Mouse (Mus musculus) ES-Bruce4 (cell line): ENCODE data around the gene Ugt2b5. TPM values are rescaled to one million over a fixed set of nuclear protein-coding genes. Genes with fewer than 3 reads are reported as not detected.
"Not testable (repeated sequence)": the region's sequence is repeated elsewhere in the genome, so short reads cannot be mapped to it uniquely, and the experiment has no call there.

Experiments
- H3K27ac ChIP-seq: 2 replicates; pipeline ENCODE4 v1.5.1; 2012; ENCODE audit warnings: low read length, inconsistent platforms; ENCODE audit not compliant: insufficient read depth
- H3K27me3 ChIP-seq: 2 replicates; pipeline ENCODE4 v1.6.1; 2012; ENCODE audit warnings: mild to moderate bottlenecking, low read length, inconsistent platforms; ENCODE audit not compliant: control insufficient read depth, poor library complexity, insufficient read depth, severe bottlenecking
- H3K36me3 ChIP-seq: 2 replicates; pipeline ENCODE4 v1.6.1; 2012; ENCODE audit warnings: inconsistent platforms, mild to moderate bottlenecking, low read length, moderate library complexity; ENCODE audit not compliant: control insufficient read depth, poor library complexity, insufficient read depth, severe bottlenecking
- H3K4me1 ChIP-seq: one replicate; pipeline ENCODE4 v1.8.1; 2011; ENCODE audit warnings: low read length; ENCODE audit not compliant: control insufficient read depth, insufficient read depth
- H3K4me3 ChIP-seq: 2 replicates; pipeline ENCODE4 v1.5.1; 2011; ENCODE audit warnings: low read depth, mild to moderate bottlenecking, low read length
- H3K9ac ChIP-seq: 2 replicates; pipeline ENCODE4 v1.6.1; 2012; ENCODE audit warnings: low read depth, mild to moderate bottlenecking, inconsistent platforms; ENCODE audit not compliant: poor library complexity, severe bottlenecking
- H3K9me3 ChIP-seq: replicated peaks from 2 replicates; pipeline ENCODE4 v1.6.1; 2012; ENCODE audit warnings: mild to moderate bottlenecking, low read length, inconsistent platforms; ENCODE audit not compliant: control insufficient read depth, poor library complexity, insufficient read depth, severe bottlenecking
- CTCF ChIP-seq: IDR thresholded peaks from one replicate; pipeline ENCODE4 v1.8.1; 2011; ENCODE audit warnings: low read depth, low read length
- EP300 ChIP-seq: IDR thresholded peaks from 2 replicates; pipeline ENCODE4 v1.6.1; 2011; ENCODE audit warnings: low read depth, low read length; ENCODE audit not compliant: insufficient read depth
- POLR2A ChIP-seq: IDR thresholded peaks from one replicate; pipeline ENCODE4 v1.8.1; 2011; ENCODE audit warnings: low read length; ENCODE audit not compliant: insufficient read depth
- polyA plus RNA-seq: library from polyadenylated mRNA; stranded (reverse); fragments of >200 nt; gene quantifications from 2 replicates; pipeline ENCODE4 v1.2.4, GENCODE M21; 2011; ENCODE audit warnings: low read depth; ENCODE audit not compliant: missing spikeins, insufficient read depth, insufficient read length

Ugt2b5 gene
- polyA plus RNA-seq, result not detected in 2 replicates

- not testable (repeated sequence) for H3K9me3 ChIP-seq, H3K36me3 ChIP-seq, H3K27ac ChIP-seq, H3K4me3 ChIP-seq, H3K4me1 ChIP-seq, H3K9ac ChIP-seq, H3K27me3 ChIP-seq
These were observed at the start of gene Ugt2b5 for GRCm38 (mm10) chr5:87140196-87140595. Gene Ugt2b5 (minus strand): TSS chr5:87140318.

DNA sequence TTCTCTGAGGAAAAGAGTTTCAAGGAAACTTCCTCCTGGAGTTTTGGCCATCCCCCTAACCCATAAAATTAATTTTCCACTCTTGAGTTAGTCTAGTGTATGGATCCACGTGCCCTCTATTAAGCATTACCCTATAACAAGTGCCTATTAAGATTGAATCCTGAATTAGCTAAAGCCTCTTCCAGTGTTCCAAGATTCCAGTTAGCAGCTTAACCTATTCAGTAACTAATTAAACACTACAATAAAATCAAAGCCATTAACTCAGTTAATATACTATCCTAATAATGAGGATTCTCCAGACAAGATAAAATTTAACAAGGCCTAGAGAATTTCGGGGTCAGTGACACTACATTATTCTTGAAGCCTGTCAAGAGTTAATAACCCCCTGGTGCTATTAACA is 35.7 kb upstream of the Ugt2b5 start:
- not testable (repeated sequence) for H3K27me3 ChIP-seq, H3K4me3 ChIP-seq, H3K4me1 ChIP-seq

GRCm38 (mm10) chr5:87174671-87175070 is 34.6 kb upstream of the Ugt2b5 start:
- H3K36me3 ChIP-seq, result no peaks in the 10 kb centered on the region
- H3K4me3 ChIP-seq, result no peak overlapping the region
- no peak for TF ChIP-seq POLR2A
- no peak overlapping the region for H3K9ac ChIP-seq
- no peaks in the 10 kb centered on the region for H3K4me1 ChIP-seq
- H3K9me3 ChIP-seq, result no peaks in the 10 kb centered on the region
- H3K27me3 ChIP-seq, result no peaks in the 10 kb centered on the region
- no peak overlapping the region for H3K27ac ChIP-seq

More for the DNA sequence above, 35.7 kb upstream of the Ugt2b5 start:
- not testable (repeated sequence) for H3K9ac ChIP-seq, H3K27ac ChIP-seq, H3K36me3 ChIP-seq, H3K9me3 ChIP-seq

GRCm38 (mm10) chr5:87147741-87148454 is 7.8 kb upstream of the Ugt2b5 start:
- H3K27ac ChIP-seq, result no peak overlapping the region
- H3K36me3 ChIP-seq, result no peaks in the 10 kb centered on the region
- H3K4me3 ChIP-seq, result no peak overlapping the region
- TF ChIP-seq EP300 (no peak), CTCF (no peak), POLR2A (no peak)
- H3K9ac ChIP-seq, result no peak overlapping the region
- no peaks in the 10 kb centered on the region for H3K4me1 ChIP-seq
- no peaks in the 10 kb centered on the region for H3K27me3 ChIP-seq
- peaks cover 3% of the 10 kb centered on the region; the same call in 1 of the 2 replicates for H3K9me3 ChIP-seq

DNA sequence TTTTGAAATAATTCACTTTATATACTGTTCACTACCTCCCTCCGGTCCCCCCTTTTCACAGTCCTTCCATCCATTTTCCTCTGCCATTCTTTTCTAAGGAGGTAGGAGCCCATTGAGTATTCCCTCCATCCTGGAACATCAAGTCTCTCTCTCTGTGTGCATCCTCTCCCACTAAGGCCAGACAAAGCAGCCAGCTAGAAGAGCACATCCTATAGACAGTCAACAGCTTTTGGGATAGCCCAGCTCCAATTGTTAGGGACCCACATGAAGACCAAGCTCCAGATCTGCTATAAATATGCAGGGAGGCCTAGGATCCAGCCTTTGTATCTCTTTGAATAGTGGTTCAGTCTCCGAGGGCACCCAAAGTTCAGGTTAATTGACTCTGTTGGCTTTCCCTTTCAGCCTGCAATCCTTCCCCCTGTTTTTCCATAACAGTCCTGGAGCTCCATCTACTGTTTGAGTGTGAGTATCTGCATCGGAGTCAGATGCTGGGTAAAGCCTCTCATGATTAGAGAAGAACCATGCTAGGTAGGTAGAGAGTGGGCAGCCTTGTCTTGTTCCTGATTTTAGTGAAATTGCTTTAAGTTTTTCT is 2.8 kb upstream of the Ugt2b5 start:
- Histone ChIP-seq H3K27ac (no peak overlapping the region), H3K27me3 (no peaks in the 10 kb centered on the region), H3K4me1 (no peaks in the 10 kb centered on the region), H3K9me3 (no peaks in the 10 kb centered on the region), H3K4me3 (no peak overlapping the region), H3K36me3 (no peaks in the 10 kb centered on the region), H3K9ac (no peak overlapping the region)
- no peak for TF ChIP-seq CTCF
- no peak for TF ChIP-seq EP300
- no peak for TF ChIP-seq POLR2A

- H3K27ac ChIP-seq, H3K4me3 ChIP-seq, H3K4me1 ChIP-seq, H3K27me3 ChIP-seq, H3K9me3 ChIP-seq, H3K9ac ChIP-seq, H3K36me3 ChIP-seq: not testable (repeated sequence)
These were observed 36.4 kb downstream of the Ugt2b5 start for GRCm38 (mm10) chr5:87103697-87104096.
